Mouse (Mus musculus) olfactory bulb, adult 2 months (tissue): Measurements from ENCODE around the gene Krcc1. TPM values are rescaled to one million over a fixed set of nuclear protein-coding genes. Genes with fewer than 3 reads are reported as not detected.

Experiments
- H3K27ac ChIP-seq: fragments of 200-500 bp; 2 replicates; pipeline ENCODE4 v1.5.1; 2012; ENCODE audit warnings: low read depth, low read length; ENCODE audit not compliant: insufficient read depth
- H3K4me1 ChIP-seq: fragments of 200-500 bp; 2 replicates; pipeline ENCODE4 v1.6.1; 2012; ENCODE audit warnings: low read length; ENCODE audit not compliant: control insufficient read depth, insufficient read depth
- H3K4me3 ChIP-seq: fragments of 200-500 bp; 2 replicates; pipeline ENCODE4 v1.5.1; 2012; ENCODE audit warnings: mild to moderate bottlenecking, low read depth, low read length, moderate library complexity; ENCODE audit not compliant: insufficient read depth
- CTCF ChIP-seq: fragments of 200-500 bp; IDR thresholded peaks from 2 replicates; pipeline ENCODE4 v1.5.1; 2012; ENCODE audit warnings: low read depth, mild to moderate bottlenecking, low read length, moderate library complexity; ENCODE audit not compliant: insufficient read depth
- POLR2A ChIP-seq: fragments of 200-500 bp; IDR thresholded peaks from 2 replicates; pipeline ENCODE4 v1.6.1; 2012; ENCODE audit warnings: mild to moderate bottlenecking, low read depth, low read length, moderate library complexity; ENCODE audit not compliant: insufficient read depth
- WGBS: fragments of 180-500 bp; shearing (Covaris S2); methylation state at CpG from one replicate; pipeline ENCODE4 v1.1.7; 2018; 5-methylcytosine and 5-hydroxymethylcytosine counted together
- polyA plus RNA-seq: library from polyadenylated mRNA; stranded (reverse); fragments of >200 nt; gene quantifications from 2 replicates; pipeline ENCODE4 v1.2.4, GENCODE M21; 2012; ENCODE audit warnings: low replicate concordance; ENCODE audit not compliant: missing spikeins, insufficient read depth, insufficient read length

The Krcc1 gene
- polyA plus RNA-seq, 1 experiment, result not detected

DNA sequence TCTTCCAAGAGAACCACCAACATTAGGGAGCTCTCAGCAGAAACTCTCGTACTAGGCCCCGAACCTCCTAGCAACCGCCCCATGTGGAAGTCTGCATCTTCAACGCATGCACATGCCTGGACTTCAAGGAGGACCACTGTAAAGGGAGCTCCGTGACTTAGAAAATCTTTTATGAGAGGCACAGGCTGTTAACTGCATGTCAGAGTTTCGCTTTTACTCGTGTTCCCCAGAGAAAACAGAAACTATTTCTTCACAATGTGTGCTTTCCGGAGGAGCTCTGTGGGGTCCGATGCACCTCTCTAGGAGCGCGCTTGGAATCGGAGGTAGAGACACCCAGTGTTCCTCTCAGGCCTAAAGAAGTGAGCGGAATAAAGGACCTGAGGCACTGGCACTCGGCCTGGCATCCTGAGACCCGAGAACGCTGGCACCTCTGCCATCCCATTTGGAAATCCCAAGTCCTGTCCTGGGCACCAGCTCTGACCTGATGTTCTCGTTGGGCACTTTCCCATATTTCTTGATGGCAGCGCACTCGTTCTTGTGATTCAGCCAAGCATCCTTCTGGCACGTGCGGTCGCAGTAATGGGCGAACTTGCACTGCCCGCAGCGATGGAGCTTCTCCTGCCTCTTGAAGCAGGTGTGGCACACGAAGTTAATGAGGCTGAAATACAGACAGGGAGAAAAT lies 32.3 kb upstream of the Krcc1 start:
- no peaks in the 10 kb centered on the region for H3K4me1 ChIP-seq
- H3K4me3 ChIP-seq, result no peak overlapping the region
- WGBS, result 88% methylated on average over 26 of the region's 26 CpGs
- TF ChIP-seq POLR2A, result no peak
- no peak for TF ChIP-seq CTCF
- H3K27ac ChIP-seq, result no peak overlapping the region

DNA sequence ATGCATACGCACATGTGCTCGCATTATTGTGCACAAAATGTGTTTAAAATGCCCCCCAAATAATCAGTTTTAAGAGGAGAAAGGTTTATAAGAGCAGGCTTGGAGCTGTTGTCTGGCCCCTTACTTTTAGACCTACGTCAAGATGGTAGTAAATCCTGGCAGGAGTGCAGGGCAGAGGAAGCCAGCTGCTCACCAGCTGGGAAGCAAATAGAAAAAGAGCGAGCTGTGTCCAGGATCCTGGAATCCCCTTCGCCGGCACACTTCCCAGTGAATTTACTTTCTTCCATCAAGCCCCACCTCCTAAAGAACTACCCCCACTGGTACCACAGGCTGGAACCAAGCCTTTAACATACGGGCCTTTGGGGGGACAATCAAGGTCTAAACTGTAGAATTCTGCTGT lies 30.6 kb upstream of the Krcc1 start:
- Histone ChIP-seq H3K4me1 (no peaks in the 10 kb centered on the region), H3K4me3 (no peak overlapping the region), H3K27ac (no peak overlapping the region)
- TF ChIP-seq POLR2A (no peak), CTCF (no peak)
- WGBS, result 88% methylated on average over 7 of the region's 7 CpGs

DNA sequence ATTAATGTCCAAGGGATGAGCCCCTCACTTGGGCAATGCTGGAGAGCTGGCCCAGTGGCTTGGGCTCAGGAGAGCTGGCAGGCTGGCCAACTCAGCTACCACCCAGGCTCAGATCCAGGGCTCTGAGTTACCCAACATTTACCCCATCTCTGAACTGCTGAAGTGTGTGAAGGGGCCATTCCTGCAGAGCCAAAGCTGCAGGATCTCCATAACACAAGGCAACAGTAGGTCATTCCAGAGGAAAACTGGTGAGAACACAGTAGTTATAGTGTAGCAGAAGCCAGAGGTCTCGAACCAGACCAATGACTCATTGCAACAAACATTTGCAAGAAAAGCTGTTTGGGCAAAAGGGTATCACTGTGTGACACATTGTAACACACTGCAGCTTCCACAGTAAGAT lies 28.7 kb upstream of the Krcc1 start:
- TF ChIP-seq POLR2A (no peak), CTCF (no peak)
- Histone ChIP-seq H3K4me1 (no peaks in the 10 kb centered on the region), H3K4me3 (no peak overlapping the region), H3K27ac (no peak overlapping the region)
- 66% methylated on average over 1 of the region's 1 CpGs for WGBS

DNA sequence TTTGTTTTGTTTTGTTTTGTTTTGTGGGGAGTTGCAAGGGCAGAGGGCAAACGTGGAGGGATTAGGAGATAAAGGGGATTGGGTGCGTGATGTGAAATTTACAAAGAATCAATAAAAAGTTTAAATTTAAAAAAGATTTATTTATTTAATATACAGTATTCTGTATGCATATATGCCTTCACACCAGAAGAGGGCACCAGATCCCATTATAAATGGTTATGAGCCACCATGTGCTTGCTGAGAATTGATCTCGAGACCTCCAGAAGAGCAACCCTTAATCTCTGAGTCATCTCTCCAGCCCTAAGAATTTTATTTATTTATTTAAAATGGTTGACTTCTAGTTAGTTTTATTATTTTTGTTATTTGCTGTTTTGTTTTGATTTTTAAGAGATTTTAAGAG lies 28.2 kb upstream of the Krcc1 start:
- Histone ChIP-seq H3K4me1 (no peaks in the 10 kb centered on the region), H3K27ac (no peak overlapping the region), H3K4me3 (no peak overlapping the region)
- no peak for TF ChIP-seq POLR2A
- TF ChIP-seq CTCF, result no peak
- 91% methylated on average over 3 of the region's 3 CpGs for WGBS

DNA sequence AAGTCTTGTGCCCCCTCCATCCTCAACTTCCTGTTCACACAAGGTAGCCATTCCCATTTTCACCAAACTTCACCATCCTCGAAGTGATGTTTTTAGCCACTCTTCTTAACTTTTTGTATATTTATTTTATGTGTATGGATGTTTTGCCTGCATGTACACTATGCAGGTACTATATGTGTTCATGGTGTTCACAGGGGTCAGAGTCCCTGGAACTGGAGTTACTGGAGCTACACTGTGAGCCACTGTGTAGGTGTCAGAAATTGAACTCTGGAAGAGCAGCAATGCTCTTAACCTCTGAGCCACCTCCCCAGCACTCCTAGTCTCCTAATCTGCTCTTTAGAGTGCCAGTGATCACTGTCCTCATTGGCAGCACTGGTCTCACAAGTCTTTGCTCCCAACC lies 23.1 kb upstream of the Krcc1 start:
- Histone ChIP-seq H3K4me1 (peaks cover 3% of the 10 kb centered on the region), H3K27ac (no peak overlapping the region), H3K4me3 (no peak overlapping the region)
- 96% methylated on average over 1 of the region's 1 CpGs for WGBS
- TF ChIP-seq POLR2A, result no peak
- TF ChIP-seq CTCF, result no peak

DNA sequence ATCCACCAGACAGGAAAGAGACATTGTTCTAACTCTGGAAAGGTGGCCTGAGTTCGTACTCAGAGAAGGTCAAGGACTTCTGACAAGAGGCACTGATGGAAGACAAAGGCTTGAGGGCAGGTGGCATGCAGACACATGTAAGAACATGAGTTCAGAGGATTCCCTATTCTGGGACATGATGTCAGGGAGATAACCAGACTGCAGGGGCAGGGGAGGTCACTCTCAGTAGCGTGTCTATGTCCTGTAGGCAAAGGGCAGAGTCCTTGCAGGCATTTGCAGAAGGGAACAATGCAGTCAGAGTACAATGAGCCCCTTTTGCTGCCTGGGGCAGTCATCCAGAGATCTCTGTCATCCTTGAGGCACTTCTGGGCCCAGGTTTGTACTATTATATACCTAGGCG lies 21.9 kb upstream of the Krcc1 start:
- Histone ChIP-seq H3K27ac (no peak overlapping the region), H3K4me1 (peaks cover 3% of the 10 kb centered on the region), H3K4me3 (no peak overlapping the region)
- TF ChIP-seq CTCF (no peak), POLR2A (no peak)
- WGBS, result 73% methylated on average over 3 of the region's 3 CpGs

DNA sequence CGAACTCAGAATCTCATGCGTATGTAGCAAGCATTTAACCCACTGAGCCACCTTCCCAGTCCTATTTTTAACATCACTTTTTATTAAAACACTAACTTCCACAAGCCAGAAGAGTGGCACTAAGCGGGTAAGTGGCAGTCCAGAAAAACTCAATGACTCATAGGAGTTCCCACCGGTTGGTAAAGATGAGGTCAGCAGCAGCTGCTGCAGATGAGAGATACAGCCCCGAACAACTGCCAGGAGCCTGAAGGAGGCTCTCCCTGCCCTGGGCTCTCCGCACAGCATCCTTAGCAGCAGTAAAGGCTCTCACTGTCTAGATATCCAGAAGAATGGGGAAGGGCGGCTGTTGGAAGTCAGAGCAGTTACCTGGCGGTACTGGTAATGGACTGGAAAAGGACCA lies 20.5 kb upstream of the Krcc1 start:
- TF ChIP-seq CTCF (no peak), POLR2A (no peak)
- peaks cover 3% of the 10 kb centered on the region for H3K4me1 ChIP-seq
- H3K27ac ChIP-seq, result no peak overlapping the region
- no peak overlapping the region for H3K4me3 ChIP-seq
- 70% methylated on average over 8 of the region's 8 CpGs for WGBS

DNA sequence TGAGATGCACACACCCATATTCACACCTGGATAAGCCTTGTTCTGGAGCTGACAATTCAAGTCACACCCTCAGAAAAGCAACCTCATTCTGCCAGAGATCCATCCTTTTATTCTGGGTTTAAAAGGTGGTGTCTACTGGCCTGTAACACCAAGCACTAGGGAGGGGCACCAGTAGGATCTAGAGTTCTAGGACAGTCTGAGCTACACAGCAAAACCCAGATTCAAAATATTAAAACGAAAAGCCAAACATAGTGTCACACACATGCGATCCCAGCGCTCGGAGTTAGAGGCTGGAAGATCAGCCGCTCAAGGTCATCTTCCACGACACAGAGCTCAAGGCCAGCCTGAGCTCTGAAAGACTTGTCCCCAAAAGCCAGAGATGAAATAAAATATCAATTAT lies 17.0 kb upstream of the Krcc1 start:
- H3K4me1 ChIP-seq, result peaks cover 3% of the 10 kb centered on the region

DNA sequence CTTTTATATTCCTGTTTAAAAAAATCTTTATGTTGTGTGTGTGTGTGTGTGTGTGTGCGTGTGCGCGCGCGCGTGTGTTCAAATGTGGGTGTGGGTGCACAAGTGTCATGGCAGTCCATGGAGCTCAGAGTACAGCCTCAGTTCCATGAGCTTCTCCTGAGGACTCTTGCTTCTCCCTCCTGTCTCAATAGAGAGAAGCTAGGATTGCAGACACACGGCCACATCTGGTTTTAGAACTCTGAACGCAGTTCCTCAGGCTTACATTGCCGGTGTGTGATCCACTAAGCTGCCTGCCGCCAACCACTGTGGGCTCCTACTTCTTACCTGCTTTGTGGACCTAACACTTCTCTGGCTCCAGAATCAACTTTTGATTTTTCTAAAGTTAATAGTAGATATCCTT lies 15.3 kb upstream of the Krcc1 start:
- Histone ChIP-seq H3K4me1 (peaks cover under 1% of the 10 kb centered on the region; the same call in 1 of the 2 replicates), H3K4me3 (no peak overlapping the region), H3K27ac (no peak overlapping the region)
- TF ChIP-seq POLR2A (no peak), CTCF (no peak)
- WGBS, result 93% methylated on average over 10 of the region's 10 CpGs

More for the DNA sequence above, 17.0 kb upstream of the Krcc1 start:
- no peak overlapping the region for H3K4me3 ChIP-seq
- TF ChIP-seq CTCF (no peak), POLR2A (no peak)
- 92% methylated on average over 6 of the region's 6 CpGs for WGBS
- H3K27ac ChIP-seq, result no peak overlapping the region
